Mouse (Mus musculus) midbrain, embryonic 14.5 days (tissue): ENCODE data around the gene Olfr690. TPM values are rescaled to one million over a fixed set of nuclear protein-coding genes. Genes with fewer than 3 reads are reported as not detected.

ENCODE experiments used
- polyA plus RNA-seq: library from polyadenylated mRNA; unstranded; fragments of >200 nt; fragmentation: Nextera tagmentation; extraction: Ambion mirVana; gene quantifications from 2 replicates; pipeline ENCODE4 v1.2.1, GENCODE M21; 2014

Gene Olfr690
- polyA plus RNA-seq, 1 experiment from 2014 or later, result not detected

Other genes with a start within 250 kb of the Olfr690 start
- gene Olfr680-ps1, start 241.3 kb downstream of the Olfr690 start, polyA plus RNA-seq, result not detected in 2 replicates
- not detected in 2 replicates for gene Olfr681, start 217.3 kb downstream of the Olfr690 start, polyA plus RNA-seq
- gene Olfr683, start 187.1 kb downstream of the Olfr690 start, polyA plus RNA-seq, result not detected in 2 replicates
- gene Olfr684, start 170.5 kb downstream of the Olfr690 start, polyA plus RNA-seq, result not detected in 2 replicates
- gene Olfr685, start 148.1 kb downstream of the Olfr690 start, polyA plus RNA-seq, result not detected in 2 replicates
- gene Olfr686, start 126.6 kb downstream of the Olfr690 start, polyA plus RNA-seq, result not detected in 2 replicates
- gene Olfr688, start 46.0 kb downstream of the Olfr690 start, polyA plus RNA-seq, result not detected in 2 replicates
- 0.08 TPM in 1 of 2 replicates, not detected in the other for gene Olfr689, start 22.9 kb downstream of the Olfr690 start, polyA plus RNA-seq
- gene Olfr691, start 8.2 kb upstream of the Olfr690 start, polyA plus RNA-seq, result 0.14 and 0.69 TPM in 2 replicates
- not detected in 2 replicates for gene Olfr692, start 34.1 kb upstream of the Olfr690 start, polyA plus RNA-seq
- not detected in 2 replicates for gene Gm5901, start 40.9 kb upstream of the Olfr690 start, polyA plus RNA-seq
- 32.3 and 44.0 TPM in 2 replicates for gene Fam160a2, start 66.0 kb upstream of the Olfr690 start, polyA plus RNA-seq
- 0.11 TPM in 1 of 2 replicates, not detected in the other for gene Cnga4, start 70.5 kb upstream of the Olfr690 start, polyA plus RNA-seq
- 1.7 and 3.0 TPM in 2 replicates for gene Cckbr, start 91.6 kb upstream of the Olfr690 start, polyA plus RNA-seq
- gene Cavin3, start 148.2 kb upstream of the Olfr690 start, polyA plus RNA-seq, result 23.2 and 27.9 TPM in 2 replicates
- gene Smpd1, start 220.3 kb upstream of the Olfr690 start, polyA plus RNA-seq, result 90.6 and 91.4 TPM in 2 replicates
- gene Apbb1, start 247.5 kb upstream of the Olfr690 start, polyA plus RNA-seq, result 227 and 305 TPM in 2 replicates